8 mouse cellular contexts compared by ENCODE assay signal in the genomic region with DNA sequence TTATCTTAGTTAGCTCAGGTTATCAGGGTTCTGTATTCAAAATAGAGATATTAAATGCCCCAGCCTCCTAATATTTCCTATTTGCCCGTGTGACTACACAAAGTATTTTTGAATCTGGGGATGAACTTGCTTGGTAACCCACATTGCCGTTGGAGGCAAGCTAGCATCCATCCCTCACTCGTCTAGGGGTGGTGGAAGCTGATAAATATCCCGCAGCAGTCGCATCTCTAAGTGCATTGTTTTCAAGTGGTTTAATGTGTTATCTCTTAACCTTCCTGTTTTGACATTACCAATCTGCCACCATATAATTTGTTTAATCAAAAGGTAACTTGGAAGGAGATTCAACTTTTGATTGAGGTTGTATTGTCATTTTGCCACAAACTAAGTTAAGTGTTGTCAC. TPM values are rescaled to one million over a fixed set of nuclear protein-coding genes. Genes with fewer than 3 reads are reported as not detected.
DNase-seq lines count a peak whose midpoint lies in the region; ATAC-seq and TF ChIP-seq lines count a peak whose summit lies in the region.

No protein-coding gene starts in this region.

- H3K4me1 ChIP-seq in kidney, adult 2 months (ENCODE audit: control insufficient read depth, insufficient read depth, low read length), result peaks cover 13% of the 10 kb centered on the region; the same call in 1 of the 2 replicates
- H3K4me1 ChIP-seq in hindbrain, embryonic 15.5 days (replicated peaks), result peaks cover 46% of the 10 kb centered on the region
- H3K4me1 ChIP-seq in midbrain, embryonic 15.5 days, result peaks cover 46% of the 10 kb centered on the region

- H3K36me3 ChIP-seq in kidney, adult 2 months (ENCODE audit: control insufficient read depth, insufficient read depth, low read length), result no peaks in the 10 kb centered on the region
- no peaks in the 10 kb centered on the region for H3K36me3 ChIP-seq in hindbrain, embryonic 15.5 days
- H3K36me3 ChIP-seq in midbrain, embryonic 15.5 days (replicated peaks), result no peaks in the 10 kb centered on the region

- TF ChIP-seq CTCF in kidney, adult 2 months (conservative IDR thresholded peaks at IDR 0.05; ENCODE audit: insufficient read depth, insufficient read length, low read depth, low read length), result no peak
- TF ChIP-seq CTCF in brain, embryonic 14.5 days (IDR thresholded peaks at IDR 0.05; ENCODE audit: borderline replicate concordance, extremely low read depth, insufficient read depth, insufficient read length), result no peak

- WGBS in kidney, adult 2 months, result 2% methylated on average over 5 of the region's 5 CpGs
- WGBS in hindbrain, embryonic 15.5 days, result 0% methylated on average over 5 of the region's 5 CpGs
- 0% methylated on average over 5 of the region's 5 CpGs for WGBS in midbrain, embryonic 15.5 days

- H3K4me2 ChIP-seq in hindbrain, embryonic 15.5 days, result peak overlapping the region; percentile 92
- peak overlapping the region; percentile 71 for H3K4me2 ChIP-seq in midbrain, embryonic 15.5 days

- H3K27me3 ChIP-seq in kidney, adult 2 months (replicated peaks; ENCODE audit: control insufficient read depth, insufficient read depth, low read length), result no peaks in the 10 kb centered on the region
- H3K27me3 ChIP-seq in hindbrain, embryonic 15.5 days, result no peaks in the 10 kb centered on the region
- H3K27me3 ChIP-seq in midbrain, embryonic 15.5 days (replicated peaks), result no peaks in the 10 kb centered on the region

- TF ChIP-seq POLR2A in kidney, adult 2 months (IDR thresholded peaks at IDR 0.05; ENCODE audit: low read depth, low read length), result no peak
- TF ChIP-seq POLR2A in brain, embryonic 14.5 days (IDR thresholded peaks at IDR 0.05; ENCODE audit: borderline replicate concordance, extremely low read depth, insufficient read depth, insufficient read length, poor library complexity, severe bottlenecking), result no peak

- peak overlapping the region; percentile 83 for H3K4me3 ChIP-seq in kidney, adult 2 months (ENCODE audit: insufficient read depth, low read depth, low read length)
- H3K4me3 ChIP-seq in hindbrain, embryonic 15.5 days, result peak overlapping the region; percentile 97
- H3K4me3 ChIP-seq in midbrain, embryonic 15.5 days, result peak overlapping the region; percentile 89

- H3K9ac ChIP-seq in hindbrain, embryonic 15.5 days, result peak overlapping the region; percentile 95
- H3K9ac ChIP-seq in midbrain, embryonic 15.5 days, result peak overlapping the region; percentile 94

- ATAC-seq in hindbrain, embryonic 15.5 days (ENCODE audit: low FRiP score, low read depth), result no peak
- ATAC-seq in midbrain, embryonic 15.5 days (replicated peaks), result no peak
- ATAC-seq in monocyte, adult 5-6 weeks (replicated peaks; ENCODE audit: insufficient number of reproducible peaks, low FRiP score, low TSS enrichment, poor library complexity, severe bottlenecking), result no peak

- no peak overlapping the region for H3K27ac ChIP-seq in kidney, adult 2 months (ENCODE audit: insufficient read depth, low read depth, low read length)
- peak overlapping the region; percentile 100 for H3K27ac ChIP-seq in hindbrain, embryonic 15.5 days (replicated peaks)
- H3K27ac ChIP-seq in midbrain, embryonic 15.5 days, result peak overlapping the region; percentile 100

- no peaks in the 10 kb centered on the region for H3K9me3 ChIP-seq in hindbrain, embryonic 15.5 days
- H3K9me3 ChIP-seq in midbrain, embryonic 15.5 days, result no peaks in the 10 kb centered on the region

- no peak for DNase-seq in kidney, adult 2 months
- no peak for DNase-seq in kidney, adult 9 months
- peak; percentile 37 for DNase-seq in brain, embryonic 14.5 days (ENCODE audit: low read depth)
- no peak for DNase-seq in layer of hippocampus, adult 11-12 months (ENCODE audit: low spot score)
- DNase-seq in right cerebral cortex, postnatal 14 days, result no peak

RNA-seq across cellular contexts. Expression of gene Gsk3b, which starts 2.2 kb away (rescaled TPM):
- 10.1 and 12.0 TPM in 2 replicates for polyA plus RNA-seq in kidney, adult 2 months (2012; rRNA removed)
- 38.4 and 72.8 TPM in 2 replicates for polyA plus RNA-seq in brain, embryonic 14.5 days (2012; rRNA removed)
- 146 and 151 TPM in 2 replicates for polyA plus RNA-seq in hindbrain, embryonic 15.5 days (2015; fragmentation: Nextera tagmentation; extraction: Ambion mirVana)
- polyA plus RNA-seq in midbrain, embryonic 15.5 days (2015; fragmentation: Nextera tagmentation; extraction: Ambion mirVana), result 164 and 167 TPM in 2 replicates
- total RNA-seq in monocyte, adult 5-6 weeks (2017), result 47.0 to 73.4 TPM (median 62.4 TPM) in 3 replicates
